Mouse (Mus musculus): ENCODE data around the gene Prss57. TPM values are rescaled to one million over a fixed set of nuclear protein-coding genes. Genes with fewer than 3 reads are reported as not detected.

The Prss57 gene
- polyA plus RNA-seq, 1 experiment: 0.03 TPM

- DNase-seq: no peak
- Histone ChIP-seq H3K4me3 (ENCODE audit: insufficient read depth, low read depth, low read length) (no peak overlapping the region), H3K36me3 (ENCODE audit: control insufficient read depth, insufficient read depth, low read length) (no peaks in the 10 kb centered on the region), H3K27ac (ENCODE audit: insufficient read depth, low read depth, low read length) (no peak overlapping the region), H3K27me3 (replicated peaks; ENCODE audit: control insufficient read depth, insufficient read depth, low read length) (no peaks in the 10 kb centered on the region), H3K4me1 (ENCODE audit: control insufficient read depth, insufficient read depth, low read length) (no peaks in the 10 kb centered on the region)
- no peak for TF ChIP-seq CTCF (conservative IDR thresholded peaks at IDR 0.05; ENCODE audit: insufficient read depth, insufficient read length, low read depth, low read length)
- no peak for TF ChIP-seq POLR2A (IDR thresholded peaks at IDR 0.05; ENCODE audit: low read depth, low read length)
- 82% methylated on average over 5 of the region's 5 CpGs for whole genome bisulfite sequencing
Measured at GRCm38 (mm10) chr10:79781956-79782355, 8.8 kb downstream of the Prss57 start.

DNA sequence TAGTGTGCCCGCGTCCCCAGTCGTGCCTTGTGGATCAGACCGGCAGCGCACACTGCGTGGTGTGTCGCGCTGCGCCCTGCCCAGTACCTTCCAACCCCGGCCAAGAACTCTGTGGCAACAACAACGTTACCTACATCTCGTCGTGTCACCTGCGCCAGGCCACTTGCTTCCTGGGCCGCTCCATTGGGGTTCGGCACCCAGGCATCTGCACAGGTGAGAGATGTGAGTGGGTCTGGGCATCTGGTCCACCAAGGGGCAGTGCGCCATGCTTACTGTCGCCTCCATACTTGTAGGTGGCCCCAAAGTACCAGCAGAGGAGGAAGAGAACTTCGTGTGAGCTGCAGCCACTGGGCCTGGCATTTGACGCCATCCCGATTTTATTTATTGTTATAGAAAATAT is 9.6 kb downstream of the Prss57 start:
- Histone ChIP-seq H3K4me1 (ENCODE audit: control insufficient read depth, insufficient read depth, low read length) (no peaks in the 10 kb centered on the region), H3K36me3 (ENCODE audit: control insufficient read depth, insufficient read depth, low read length) (no peaks in the 10 kb centered on the region), H3K27me3 (replicated peaks; ENCODE audit: control insufficient read depth, insufficient read depth, low read length) (no peaks in the 10 kb centered on the region), H3K4me3 (ENCODE audit: insufficient read depth, low read depth, low read length) (peak overlapping the region; percentile 61; the same call in 1 of the 2 replicates), H3K27ac (ENCODE audit: insufficient read depth, low read depth, low read length) (no peak overlapping the region)
- TF ChIP-seq POLR2A (IDR thresholded peaks at IDR 0.05; ENCODE audit: low read depth, low read length) (no peak), CTCF (conservative IDR thresholded peaks at IDR 0.05; ENCODE audit: insufficient read depth, insufficient read length, low read depth, low read length) (no peak)
- WGBS: 38% methylated on average over 21 of the region's 21 CpGs
- no peak for DNase-seq

- DNase-seq: no peak
- peak overlapping the region; percentile 52 for H3K27ac ChIP-seq (ENCODE audit: insufficient read depth, low read depth, low read length)
- no peaks in the 10 kb centered on the region for H3K4me1 ChIP-seq (ENCODE audit: control insufficient read depth, insufficient read depth, low read length)
- no peaks in the 10 kb centered on the region for H3K27me3 ChIP-seq (replicated peaks; ENCODE audit: control insufficient read depth, insufficient read depth, low read length)
- H3K4me3 ChIP-seq (ENCODE audit: insufficient read depth, low read depth, low read length): peak overlapping the region; percentile 61
- H3K36me3 ChIP-seq (ENCODE audit: control insufficient read depth, insufficient read depth, low read length): no peaks in the 10 kb centered on the region
- WGBS: under 1% methylated on average over 13 of the region's 13 CpGs
- TF ChIP-seq POLR2A (IDR thresholded peaks at IDR 0.05; ENCODE audit: low read depth, low read length) (no peak), CTCF (conservative IDR thresholded peaks at IDR 0.05; ENCODE audit: insufficient read depth, insufficient read length, low read depth, low read length) (0 out of 2 replicates have a peak, but pooled peaks have one; percentile 3)
Measured at GRCm38 (mm10) chr10:79780664-79781015, 10.1 kb downstream of the Prss57 start.

- peak; percentile 99 for DNase-seq
- no peak for TF ChIP-seq POLR2A (IDR thresholded peaks at IDR 0.05; ENCODE audit: low read depth, low read length)
- peak; percentile 76 for TF ChIP-seq CTCF (conservative IDR thresholded peaks at IDR 0.05; ENCODE audit: insufficient read depth, insufficient read length, low read depth, low read length)
- Histone ChIP-seq H3K4me1 (ENCODE audit: control insufficient read depth, insufficient read depth, low read length) (no peaks in the 10 kb centered on the region), H3K36me3 (ENCODE audit: control insufficient read depth, insufficient read depth, low read length) (no peaks in the 10 kb centered on the region), H3K4me3 (ENCODE audit: insufficient read depth, low read depth, low read length) (peak overlapping the region; percentile 61), H3K27ac (ENCODE audit: insufficient read depth, low read depth, low read length) (peak overlapping the region; percentile 52), H3K27me3 (replicated peaks; ENCODE audit: control insufficient read depth, insufficient read depth, low read length) (no peaks in the 10 kb centered on the region)
- WGBS: 2% methylated on average over 53 of the region's 55 CpGs
Measured at GRCm38 (mm10) chr10:79779784-79780663, 10.7 kb downstream of the Prss57 start.

DNA sequence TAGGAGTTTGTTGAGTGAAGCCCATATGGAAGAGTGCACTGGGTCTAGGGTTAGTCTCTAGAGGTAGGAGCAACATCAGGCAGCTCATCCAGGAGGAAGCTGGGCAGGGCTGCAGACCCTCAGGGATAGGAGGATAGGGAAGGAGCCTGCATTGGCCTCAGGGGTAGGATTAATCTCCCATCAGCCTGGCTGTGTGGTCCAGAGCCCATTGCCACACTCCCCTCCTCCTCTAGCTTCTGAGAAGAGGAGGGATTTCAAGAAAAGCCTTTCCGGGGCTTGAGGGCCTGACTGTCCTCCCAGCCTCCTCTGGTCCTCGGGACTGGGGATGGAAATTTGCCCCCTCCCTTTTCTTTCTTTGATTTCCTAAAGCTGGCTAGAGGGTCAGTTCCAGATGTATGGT is 11.6 kb downstream of the Prss57 start:
- H3K27ac ChIP-seq (ENCODE audit: insufficient read depth, low read depth, low read length): no peak overlapping the region
- no peaks in the 10 kb centered on the region for H3K4me1 ChIP-seq (ENCODE audit: control insufficient read depth, insufficient read depth, low read length)
- no peak overlapping the region for H3K4me3 ChIP-seq (ENCODE audit: insufficient read depth, low read depth, low read length)
- 28% methylated on average over 2 of the region's 2 CpGs for WGBS
- H3K36me3 ChIP-seq (ENCODE audit: control insufficient read depth, insufficient read depth, low read length): no peaks in the 10 kb centered on the region
- no peak for TF ChIP-seq CTCF (conservative IDR thresholded peaks at IDR 0.05; ENCODE audit: insufficient read depth, insufficient read length, low read depth, low read length)
- no peak for TF ChIP-seq POLR2A (IDR thresholded peaks at IDR 0.05; ENCODE audit: low read depth, low read length)
- no peaks in the 10 kb centered on the region for H3K27me3 ChIP-seq (replicated peaks; ENCODE audit: control insufficient read depth, insufficient read depth, low read length)
- DNase-seq: no peak

GRCm38 (mm10) chr10:79778006-79778405 is 12.8 kb downstream of the Prss57 start:
- no peaks in the 10 kb centered on the region for H3K27me3 ChIP-seq (replicated peaks; ENCODE audit: control insufficient read depth, insufficient read depth, low read length)
- WGBS: 16% methylated on average over 15 of the region's 15 CpGs
- TF ChIP-seq POLR2A (IDR thresholded peaks at IDR 0.05; ENCODE audit: low read depth, low read length) (no peak), CTCF (conservative IDR thresholded peaks at IDR 0.05; ENCODE audit: insufficient read depth, insufficient read length, low read depth, low read length) (no peak)
- no peaks in the 10 kb centered on the region for H3K36me3 ChIP-seq (ENCODE audit: control insufficient read depth, insufficient read depth, low read length)
- no peaks in the 10 kb centered on the region for H3K4me1 ChIP-seq (ENCODE audit: control insufficient read depth, insufficient read depth, low read length)
- peak; percentile 42 for DNase-seq
- H3K4me3 ChIP-seq (ENCODE audit: insufficient read depth, low read depth, low read length): peak overlapping the region; percentile 2; the same call in 1 of the 2 replicates
- 0 out of 2 replicates have a peak overlapping the region, but pooled peaks have one; percentile 5 for H3K27ac ChIP-seq (ENCODE audit: insufficient read depth, low read depth, low read length)

DNA sequence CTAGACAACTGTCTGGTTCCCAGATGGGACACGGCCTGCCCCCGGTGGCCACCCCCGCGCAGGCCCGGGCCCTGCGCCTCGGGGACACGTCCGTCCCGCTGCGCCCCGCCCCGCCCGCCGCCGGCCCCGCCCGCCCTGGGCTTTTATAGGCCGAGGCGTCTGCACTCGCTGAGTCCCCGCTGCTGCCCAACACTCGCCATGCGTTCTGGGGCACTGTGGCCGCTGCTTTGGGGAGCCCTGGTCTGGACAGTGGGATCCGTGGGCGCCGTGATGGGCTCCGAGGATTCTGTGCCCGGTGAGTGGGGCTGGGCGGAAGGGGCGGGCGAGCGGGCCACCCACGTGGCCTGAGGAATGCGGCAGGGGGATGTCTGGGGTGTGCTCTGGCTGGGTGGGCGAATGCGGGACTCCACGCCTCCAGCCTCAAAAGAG is 13.6 kb downstream of the Prss57 start, which contains the start of gene Fstl3:
Gene Fstl3, plus strand, starts transcription at position 170 of the 429 bp plus-strand sequence.
- peak; percentile 46 for DNase-seq
- no peaks in the 10 kb centered on the region for H3K4me1 ChIP-seq (ENCODE audit: control insufficient read depth, insufficient read depth, low read length)
- no peaks in the 10 kb centered on the region for H3K27me3 ChIP-seq (replicated peaks; ENCODE audit: control insufficient read depth, insufficient read depth, low read length)
- H3K4me3 ChIP-seq (ENCODE audit: insufficient read depth, low read depth, low read length): peak within 1 kb of the TSS; percentile 44
- H3K27ac ChIP-seq (ENCODE audit: insufficient read depth, low read depth, low read length): no peak within 1 kb of the TSS
- no peaks in the 10 kb centered on the region for H3K36me3 ChIP-seq (ENCODE audit: control insufficient read depth, insufficient read depth, low read length)
- no peak for TF ChIP-seq CTCF (conservative IDR thresholded peaks at IDR 0.05; ENCODE audit: insufficient read depth, insufficient read length, low read depth, low read length)
- TF ChIP-seq POLR2A (IDR thresholded peaks at IDR 0.05; ENCODE audit: low read depth, low read length): no peak
- 4% methylated on average over 39 of the region's 39 CpGs for WGBS
